Mouse (Mus musculus) thymus, adult 2 months (tissue): ENCODE data around the gene Dlgap1. TPM values are rescaled to one million over a fixed set of nuclear protein-coding genes. Genes with fewer than 3 reads are reported as not detected.

ENCODE experiments used
- DNase-seq: peaks from one replicate; pipeline ENCODE4 v3.0.0; 2021
- H3K27ac ChIP-seq: fragments of 200-500 bp; 2 replicates; pipeline ENCODE4 v1.5.1; 2012; ENCODE audit warnings: low read length, control low read depth; ENCODE audit not compliant: control insufficient read depth, insufficient read depth
- H3K27me3 ChIP-seq: fragments of 200-500 bp; 2 replicates; pipeline ENCODE4 v1.6.1; 2012; ENCODE audit warnings: mild to moderate bottlenecking, low read length, moderate library complexity, mixed read lengths; ENCODE audit not compliant: control insufficient read depth, insufficient read depth
- H3K36me3 ChIP-seq: fragments of 200-500 bp; 2 replicates; pipeline ENCODE4 v1.6.1; 2012; ENCODE audit warnings: mild to moderate bottlenecking, low read length, moderate library complexity; ENCODE audit not compliant: control insufficient read depth, insufficient read depth
- H3K4me1 ChIP-seq: fragments of 200-500 bp; replicated peaks from 2 replicates; pipeline ENCODE4 v1.6.1; 2012; ENCODE audit warnings: low read length; ENCODE audit not compliant: control insufficient read depth, insufficient read depth
- H3K4me3 ChIP-seq: fragments of 200-500 bp; 2 replicates; pipeline ENCODE4 v1.5.1; 2012; ENCODE audit warnings: mild to moderate bottlenecking, low read length, control low read depth, moderate library complexity; ENCODE audit not compliant: control insufficient read depth, insufficient read depth
- CTCF ChIP-seq: fragments of 200-500 bp; IDR thresholded peaks from 2 replicates; pipeline ENCODE4 v1.5.1; 2012; ENCODE audit warnings: mild to moderate bottlenecking, control low read depth, low read length, moderate library complexity, borderline replicate concordance; ENCODE audit not compliant: control insufficient read depth, poor library complexity, insufficient read depth; ENCODE audit errors: extremely low read depth
- POLR2A ChIP-seq: fragments of 200-500 bp; IDR thresholded peaks from 2 replicates; pipeline ENCODE4 v1.6.1; 2012; ENCODE audit warnings: mild to moderate bottlenecking, low read length, control low read depth, moderate library complexity; ENCODE audit not compliant: control insufficient read depth, poor library complexity, insufficient read depth; ENCODE audit errors: extremely low read depth
- WGBS: fragments of 180-500 bp; shearing (Covaris S2); methylation state at CpG from one replicate; pipeline ENCODE4 v1.1.7; 2018; 5-methylcytosine and 5-hydroxymethylcytosine counted together
- polyA plus RNA-seq: library from polyadenylated mRNA; depleted of rRNA; stranded (reverse); fragments of >200 nt; gene quantifications from 2 replicates; pipeline ENCODE4 v1.2.3, GENCODE M21; 2012

Gene Dlgap1
- polyA plus RNA-seq, 1 experiment = 0.32 TPM

DNA sequence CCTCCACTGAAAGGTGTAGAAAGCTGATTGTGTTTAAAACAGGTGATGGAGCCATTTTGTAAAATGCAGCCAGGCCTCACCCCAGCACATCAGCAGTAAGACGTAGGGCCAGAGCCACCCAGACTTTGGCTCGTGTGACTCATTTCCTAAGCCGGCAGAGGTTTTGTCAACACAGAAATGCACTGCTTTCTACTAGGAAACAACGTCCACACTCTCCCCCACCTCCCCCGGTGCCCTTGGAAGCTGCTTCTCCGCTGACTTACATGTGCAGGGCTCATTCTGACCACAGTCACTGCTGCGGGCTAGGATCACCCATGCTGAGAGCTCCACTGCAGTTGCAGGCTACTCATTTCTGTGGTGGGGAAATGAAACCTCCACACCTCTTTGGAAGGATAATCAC, 533.1 kb downstream of the Dlgap1 start:
- no peak for DNase-seq
- no peak overlapping the region for H3K4me3 ChIP-seq
- 11% methylated on average over 7 of the region's 7 CpGs for WGBS
- H3K4me1 ChIP-seq = no peaks in the 10 kb centered on the region
- no peak overlapping the region for H3K27ac ChIP-seq
- TF ChIP-seq POLR2A (no peak), CTCF (no peak)
- H3K27me3 ChIP-seq = no peaks in the 10 kb centered on the region
- no peaks in the 10 kb centered on the region for H3K36me3 ChIP-seq

- Histone ChIP-seq H3K4me1 (no peaks in the 10 kb centered on the region), H3K36me3 (no peaks in the 10 kb centered on the region), H3K27me3 (no peaks in the 10 kb centered on the region), H3K27ac (no peak overlapping the region), H3K4me3 (no peak overlapping the region)
- TF ChIP-seq CTCF = no peak
- TF ChIP-seq POLR2A = no peak
- WGBS = 76% methylated on average over 4 of the region's 4 CpGs
- DNase-seq = no peak
Observed at GRCm38 (mm10) chr17:70507759-70508158, 538.9 kb downstream of the Dlgap1 start.

GRCm38 (mm10) chr17:70510441-70510840, 541.6 kb downstream of the Dlgap1 start:
- Histone ChIP-seq H3K27ac (no peak overlapping the region), H3K4me1 (no peaks in the 10 kb centered on the region), H3K36me3 (no peaks in the 10 kb centered on the region), H3K4me3 (no peak overlapping the region), H3K27me3 (no peaks in the 10 kb centered on the region)
- no peak for DNase-seq
- 91% methylated on average over 5 of the region's 5 CpGs for WGBS
- TF ChIP-seq POLR2A = no peak
- no peak for TF ChIP-seq CTCF

- TF ChIP-seq CTCF (no peak), POLR2A (no peak)
- H3K4me1 ChIP-seq = no peaks in the 10 kb centered on the region
- no peak overlapping the region for H3K4me3 ChIP-seq
- WGBS = 94% methylated on average over 3 of the region's 3 CpGs
- no peak overlapping the region for H3K27ac ChIP-seq
- no peak for DNase-seq
- no peaks in the 10 kb centered on the region for H3K36me3 ChIP-seq
- no peaks in the 10 kb centered on the region for H3K27me3 ChIP-seq
Observed at GRCm38 (mm10) chr17:70511401-70511800, 542.5 kb downstream of the Dlgap1 start.

DNA sequence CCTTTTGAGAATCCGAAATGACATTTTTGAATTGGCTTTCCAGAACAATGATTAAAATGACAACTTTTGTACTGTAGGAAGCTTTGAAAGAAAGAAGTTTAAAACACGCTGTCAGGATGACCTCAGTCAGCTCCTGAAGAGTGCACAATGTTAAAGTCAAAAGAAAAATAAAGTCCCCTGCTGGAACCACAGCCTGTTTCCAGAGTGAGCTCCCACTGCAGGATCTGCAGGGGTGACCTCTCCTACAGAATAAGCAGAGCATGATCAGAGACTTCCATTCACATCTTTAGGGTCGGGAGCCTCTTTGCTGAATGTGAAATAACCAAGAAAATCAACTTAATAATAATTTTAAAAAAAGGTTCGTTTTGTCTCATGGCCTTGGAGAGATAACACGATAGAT, 544.9 kb downstream of the Dlgap1 start:
- H3K4me1 ChIP-seq = no peaks in the 10 kb centered on the region
- no peak overlapping the region for H3K27ac ChIP-seq
- H3K27me3 ChIP-seq = no peaks in the 10 kb centered on the region
- H3K36me3 ChIP-seq = no peaks in the 10 kb centered on the region
- TF ChIP-seq CTCF = no peak
- no peak for TF ChIP-seq POLR2A
- H3K4me3 ChIP-seq = no peak overlapping the region
- 93% methylated on average over 5 of the region's 5 CpGs for WGBS
- DNase-seq = no peak

DNA sequence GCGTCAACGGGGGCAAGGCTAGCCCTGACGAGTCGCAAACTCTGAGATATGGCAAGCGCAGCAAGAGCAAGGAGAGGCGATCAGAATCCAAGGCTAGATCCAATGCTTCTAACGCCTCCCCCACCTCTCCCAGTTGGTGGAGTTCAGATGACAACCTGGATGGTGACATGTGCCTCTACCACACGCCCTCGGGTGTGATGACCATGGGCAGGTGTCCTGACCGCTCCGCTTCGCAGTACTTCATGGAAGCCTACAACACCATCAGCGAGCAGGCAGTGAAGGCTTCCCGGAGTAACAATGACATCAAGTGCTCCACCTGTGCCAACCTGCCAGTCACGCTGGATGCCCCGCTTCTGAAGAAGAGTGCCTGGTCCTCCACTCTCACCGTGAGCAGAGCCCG, 547.6 kb downstream of the Dlgap1 start:
- no peaks in the 10 kb centered on the region for H3K27me3 ChIP-seq
- no peak for DNase-seq
- H3K27ac ChIP-seq = no peak overlapping the region
- WGBS = 93% methylated on average over 18 of the region's 18 CpGs
- TF ChIP-seq POLR2A = no peak
- no peak for TF ChIP-seq CTCF
- no peaks in the 10 kb centered on the region for H3K4me1 ChIP-seq
- H3K36me3 ChIP-seq = no peaks in the 10 kb centered on the region
- no peak overlapping the region for H3K4me3 ChIP-seq

GRCm38 (mm10) chr17:70517333-70517732, 548.5 kb downstream of the Dlgap1 start:
- no peaks in the 10 kb centered on the region for H3K36me3 ChIP-seq
- TF ChIP-seq POLR2A = no peak
- TF ChIP-seq CTCF = no peak
- no peak overlapping the region for H3K4me3 ChIP-seq
- H3K27ac ChIP-seq = no peak overlapping the region
- 95% methylated on average over 12 of the region's 12 CpGs for WGBS
- H3K27me3 ChIP-seq = no peaks in the 10 kb centered on the region
- no peaks in the 10 kb centered on the region for H3K4me1 ChIP-seq
- no peak for DNase-seq
